Mouse (Mus musculus) heart, adult 2 months (tissue): Measurements from ENCODE around the gene Rxfp4. TPM values are rescaled to one million over a fixed set of nuclear protein-coding genes. Genes with fewer than 3 reads are reported as not detected.
A peak's percentile ranks its signal among the peaks of the same experiment; 100 is the strongest.

ENCODE experiments used
- DNase-seq, 2 experiments: peaks; one replicate each; pipeline ENCODE4 v3.0.0; 2021
- H3K27ac ChIP-seq: fragments of 200-600 bp; 2 replicates; pipeline ENCODE4 v1.8.1; 2022
- H3K27me3 ChIP-seq: fragments of 200-500 bp; 2 replicates; pipeline ENCODE4 v1.6.1; 2012; ENCODE audit warnings: mild to moderate bottlenecking, low read length, inconsistent platforms, mixed read lengths; ENCODE audit not compliant: control insufficient read depth, insufficient read depth
- H3K36me3 ChIP-seq: fragments of 200-500 bp; 2 replicates; pipeline ENCODE4 v1.6.1; 2012; ENCODE audit warnings: low read length, inconsistent platforms; ENCODE audit not compliant: control insufficient read depth, insufficient read depth
- H3K4me1 ChIP-seq: fragments of 200-500 bp; 2 replicates; pipeline ENCODE4 v1.6.1; 2011; ENCODE audit warnings: low read length; ENCODE audit not compliant: control insufficient read depth, insufficient read depth
- H3K4me3 ChIP-seq: fragments of 200-600 bp; 2 replicates; pipeline ENCODE4 v1.8.1; 2022
- H3K79me2 ChIP-seq: fragments of 200-500 bp; replicated peaks from 2 replicates; pipeline ENCODE4 v1.6.1; 2012; ENCODE audit warnings: mild to moderate bottlenecking, inconsistent platforms, low read length, moderate library complexity, mixed read lengths; ENCODE audit not compliant: control insufficient read depth, insufficient read depth
- H3K9ac ChIP-seq: fragments of 200-500 bp; 2 replicates; pipeline ENCODE4 v1.6.1; 2012; ENCODE audit warnings: low read depth, mild to moderate bottlenecking, control low read depth, inconsistent platforms, low read length, mixed read lengths
- CTCF ChIP-seq: fragments of 200-600 bp; IDR thresholded peaks from 2 replicates; pipeline ENCODE4 v1.8.1; 2022; ENCODE audit warnings: antibody characterized with exemption, mild to moderate bottlenecking, moderate library complexity
- EP300 ChIP-seq: fragments of 200-500 bp; IDR thresholded peaks from 2 replicates; pipeline ENCODE4 v1.6.1; 2011; ENCODE audit warnings: low read depth, low read length, control low read depth; ENCODE audit not compliant: insufficient read depth
- POLR2A ChIP-seq: fragments of 200-500 bp; IDR thresholded peaks from 2 replicates; pipeline ENCODE4 v1.6.1; 2011; ENCODE audit warnings: mild to moderate bottlenecking, low read depth, low read length, control low read depth; ENCODE audit not compliant: insufficient read depth
- WGBS: fragments of 180-500 bp; shearing (Covaris S2); methylation state at CpG from one replicate; pipeline ENCODE4 v1.1.7; 2018; 5-methylcytosine and 5-hydroxymethylcytosine counted together
- intact Hi-C: fragments of 180-260 bp; cut with DNase I; formaldehyde crosslinking; loops from one replicate; pipeline ENCODE4 v1.15.1; 2025
- polyA plus RNA-seq: library from polyadenylated mRNA; depleted of rRNA; stranded (reverse); fragments of >200 nt; gene quantifications from 2 replicates; pipeline ENCODE4 v1.2.3, GENCODE M21; 2012; rRNA removed
- total RNA-seq, 2 experiments: library from RNA; stranded (reverse); gene quantifications; 2 replicates each; pipeline ENCODE4 v1.2.3; 2021

The Rxfp4 gene
- total and polyA plus RNA-seq, 3 experiments = not detected

DNA sequence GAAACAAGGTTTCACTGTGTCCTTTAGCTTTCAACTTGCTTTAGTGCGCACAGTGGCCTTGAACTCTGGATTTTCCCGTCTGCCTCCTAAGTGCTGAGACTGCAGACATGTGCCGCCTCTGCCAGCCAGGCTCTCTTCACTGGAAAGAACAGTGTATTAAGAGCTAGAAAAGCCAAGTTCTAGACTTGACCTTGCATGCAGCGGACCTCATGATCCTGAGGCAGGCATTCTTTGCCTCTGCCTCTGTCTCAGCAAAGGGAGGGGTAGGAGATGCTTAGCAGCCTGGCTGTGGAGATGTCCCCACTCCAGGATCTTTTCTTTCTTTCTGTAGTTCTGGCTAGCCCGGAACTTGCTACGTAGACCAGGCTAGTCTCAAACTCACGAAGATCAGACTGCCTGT lies 48.1 kb downstream of the Rxfp4 start:
- H3K79me2 ChIP-seq = no peaks in the 10 kb centered on the region
- no peak for TF ChIP-seq EP300
- TF ChIP-seq CTCF = no peak
- TF ChIP-seq POLR2A = no peak
- H3K27me3 ChIP-seq = no peaks in the 10 kb centered on the region
- WGBS = 92% methylated on average over 7 of the region's 7 CpGs
- intact Hi-C loops = no loop called here
- no peaks in the 10 kb centered on the region for H3K36me3 ChIP-seq
- no peak overlapping the region for H3K27ac ChIP-seq
- no peak overlapping the region for H3K4me3 ChIP-seq
- H3K9ac ChIP-seq = no peak overlapping the region
- DNase-seq = no peak
- H3K4me1 ChIP-seq = peaks cover 4% of the 10 kb centered on the region

DNA sequence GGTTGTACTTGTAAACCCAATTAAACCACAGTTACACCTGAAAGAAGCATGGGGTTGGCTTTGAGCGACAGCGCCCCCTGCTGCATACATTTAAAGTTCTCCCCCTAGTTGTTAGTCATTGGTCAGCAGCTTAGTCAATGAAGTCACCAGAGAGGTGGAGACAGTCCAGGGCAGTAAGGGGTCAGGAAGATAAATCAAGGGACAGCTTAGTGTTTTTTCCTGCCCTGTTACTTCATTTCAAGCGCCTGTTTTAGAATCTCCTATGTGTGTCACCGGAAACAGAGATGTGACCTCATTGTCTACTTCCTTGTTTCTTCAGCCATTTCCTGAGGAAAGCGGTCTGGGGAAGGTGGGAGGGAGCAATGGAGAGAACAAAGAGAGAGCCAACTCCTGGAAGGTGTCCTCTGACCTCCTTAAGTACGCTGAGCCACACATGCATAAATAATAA lies 49.2 kb downstream of the Rxfp4 start:
- TF ChIP-seq EP300 (0 out of 2 replicates have a peak, but pooled peaks have one; percentile 31), CTCF (peak; percentile 93), POLR2A (no peak)
- 14% methylated on average over 6 of the region's 6 CpGs for WGBS
- Histone ChIP-seq H3K9ac (no peak overlapping the region), H3K27ac (peak overlapping the region; percentile 65), H3K79me2 (no peaks in the 10 kb centered on the region), H3K4me3 (no peak overlapping the region), H3K4me1 (peaks cover 3% of the 10 kb centered on the region), H3K36me3 (no peaks in the 10 kb centered on the region), H3K27me3 (no peaks in the 10 kb centered on the region)
- peak; percentile 75 to 76 for DNase-seq
- intact Hi-C loops = no loop called here

DNA sequence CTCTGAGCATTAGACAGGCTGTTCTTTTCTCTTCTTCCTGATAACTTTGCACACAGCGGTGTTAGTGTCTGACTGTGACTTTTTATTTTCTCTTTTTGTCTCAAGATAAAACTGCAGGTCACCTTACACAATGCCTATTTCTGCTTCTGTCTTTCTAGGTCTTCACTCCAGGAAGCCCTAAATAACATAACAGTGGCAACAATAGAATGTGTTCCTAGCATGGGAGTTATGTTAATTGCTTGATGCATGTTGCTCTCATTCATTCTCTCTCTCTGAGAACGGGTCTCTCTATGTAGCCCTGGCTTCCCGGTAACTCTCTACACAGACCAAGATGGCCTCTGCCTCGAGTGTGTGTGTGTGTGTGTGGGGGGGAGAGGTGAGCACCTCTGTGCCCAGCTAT lies 50.5 kb downstream of the Rxfp4 start:
- Histone ChIP-seq H3K79me2 (no peaks in the 10 kb centered on the region), H3K36me3 (no peaks in the 10 kb centered on the region), H3K4me1 (peaks cover 3% of the 10 kb centered on the region), H3K9ac (no peak overlapping the region), H3K27ac (no peak overlapping the region), H3K4me3 (no peak overlapping the region), H3K27me3 (no peaks in the 10 kb centered on the region)
- no peak for TF ChIP-seq CTCF
- no peak for TF ChIP-seq EP300
- TF ChIP-seq POLR2A = no peak
- intact Hi-C loops = no loop called here
- no peak for DNase-seq
- 63% methylated on average over 4 of the region's 4 CpGs for WGBS

Other genes with a start within 250 kb of the Rxfp4 start
- gene Pmf1, start 242.8 kb downstream of the Rxfp4 start, total RNA-seq = 10 to 100 TPM; 12.4 to 15.9 TPM
- 20.8 and 22.3 TPM in 2 replicates for gene Pmf1, start 242.8 kb downstream of the Rxfp4 start, polyA plus RNA-seq
- gene Slc25a44, start 228.0 kb downstream of the Rxfp4 start, total RNA-seq = 10 to 100 TPM; 11.9 to 14.6 TPM
- 19.1 and 25.9 TPM in 2 replicates for gene Slc25a44, start 228.0 kb downstream of the Rxfp4 start, polyA plus RNA-seq
- gene Sema4a, start 192.0 kb downstream of the Rxfp4 start, total RNA-seq = 1 to 10 TPM; 3.2 to 3.3 TPM
- gene Sema4a, start 192.0 kb downstream of the Rxfp4 start, polyA plus RNA-seq = 8.5 and 9.5 TPM in 2 replicates
- 100 to 1,000 TPM; 117 to 138 TPM for gene Lmna, start 143.2 kb downstream of the Rxfp4 start, total RNA-seq
- 67.3 and 85.2 TPM in 2 replicates for gene Lmna, start 143.2 kb downstream of the Rxfp4 start, polyA plus RNA-seq
- gene Mex3a, start 120.7 kb downstream of the Rxfp4 start, total RNA-seq = under 1 TPM; 0.42 to 0.45 TPM
- 0.27 and 0.59 TPM in 2 replicates for gene Mex3a, start 120.7 kb downstream of the Rxfp4 start, polyA plus RNA-seq
- gene Rab25, start 104.8 kb downstream of the Rxfp4 start, total RNA-seq = not detected
- 2.2 TPM in 1 of 2 replicates, not detected in the other for gene Rab25, start 104.8 kb downstream of the Rxfp4 start, polyA plus RNA-seq
- 100 to 1,000 TPM in 1 of 2 experiments, 10 to 100 TPM in 1; 94.3 to 104 TPM for gene Lamtor2, start 100.1 kb downstream of the Rxfp4 start, total RNA-seq
- gene Lamtor2, start 100.1 kb downstream of the Rxfp4 start, polyA plus RNA-seq = 118 TPM in 2 replicates
- 10 to 100 TPM; 70.1 to 76.5 TPM for gene Ubqln4, start 99.4 kb downstream of the Rxfp4 start, total RNA-seq
- gene Ubqln4, start 99.4 kb downstream of the Rxfp4 start, polyA plus RNA-seq = 69.3 and 86.7 TPM in 2 replicates
- gene Ssr2, start 77.3 kb downstream of the Rxfp4 start, total RNA-seq = 10 to 100 TPM; 65.3 to 67.6 TPM
- gene Ssr2, start 77.3 kb downstream of the Rxfp4 start, polyA plus RNA-seq = 80.0 and 115 TPM in 2 replicates
- gene Arhgef2, start 47.2 kb downstream of the Rxfp4 start, total RNA-seq = 10 to 100 TPM; 37.3 to 37.5 TPM
- gene Arhgef2, start 47.2 kb downstream of the Rxfp4 start, polyA plus RNA-seq = 51.0 and 53.4 TPM in 2 replicates
- 10 to 100 TPM; 24.9 to 25.7 TPM for gene Khdc4, start 32.7 kb upstream of the Rxfp4 start, total RNA-seq
- 29.9 and 46.1 TPM in 2 replicates for gene Khdc4, start 32.7 kb upstream of the Rxfp4 start, polyA plus RNA-seq
- 10 to 100 TPM; 57.0 to 66.6 TPM for gene Rit1, start 63.7 kb upstream of the Rxfp4 start, total RNA-seq
- 98.3 and 112 TPM in 2 replicates for gene Rit1, start 63.7 kb upstream of the Rxfp4 start, polyA plus RNA-seq
- 1 to 10 TPM; 6.6 to 7.9 TPM for gene Syt11, start 122.0 kb upstream of the Rxfp4 start, total RNA-seq
- gene Syt11, start 122.0 kb upstream of the Rxfp4 start, polyA plus RNA-seq = 10.2 and 18.2 TPM in 2 replicates
- 10 to 100 TPM; 19.9 to 24.3 TPM for gene Gon4l, start 182.1 kb upstream of the Rxfp4 start, total RNA-seq
- gene Gon4l, start 182.1 kb upstream of the Rxfp4 start, polyA plus RNA-seq = 10.7 and 15.8 TPM in 2 replicates